Mouse (Mus musculus): ENCODE measurements around the gene Hoxd3.
A peak's percentile ranks its signal among the peaks of the same experiment; 100 is the strongest.

Hoxd3 gene

DNA sequence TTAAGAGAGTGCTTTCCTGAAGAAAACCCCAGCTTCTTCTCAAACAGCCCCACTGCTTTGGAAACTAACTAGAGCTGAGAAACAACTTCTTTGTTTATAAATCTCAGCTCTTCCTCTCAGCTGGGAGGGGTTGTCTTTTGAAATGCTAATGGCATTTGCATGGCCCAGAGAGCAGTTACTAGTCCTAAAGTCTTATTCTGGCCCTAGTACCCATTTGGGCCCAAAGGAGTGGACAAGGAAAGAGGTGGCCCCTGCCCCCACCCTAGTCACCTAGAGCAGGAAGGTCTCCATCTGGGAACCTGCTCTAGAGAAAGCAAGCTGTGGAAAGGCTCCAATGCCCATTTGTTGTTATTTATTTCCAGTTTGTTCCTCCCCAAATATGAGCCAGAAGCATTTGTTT lies 19.3 kb downstream of the Hoxd3 start:
- DNase-seq = no peak

DNA sequence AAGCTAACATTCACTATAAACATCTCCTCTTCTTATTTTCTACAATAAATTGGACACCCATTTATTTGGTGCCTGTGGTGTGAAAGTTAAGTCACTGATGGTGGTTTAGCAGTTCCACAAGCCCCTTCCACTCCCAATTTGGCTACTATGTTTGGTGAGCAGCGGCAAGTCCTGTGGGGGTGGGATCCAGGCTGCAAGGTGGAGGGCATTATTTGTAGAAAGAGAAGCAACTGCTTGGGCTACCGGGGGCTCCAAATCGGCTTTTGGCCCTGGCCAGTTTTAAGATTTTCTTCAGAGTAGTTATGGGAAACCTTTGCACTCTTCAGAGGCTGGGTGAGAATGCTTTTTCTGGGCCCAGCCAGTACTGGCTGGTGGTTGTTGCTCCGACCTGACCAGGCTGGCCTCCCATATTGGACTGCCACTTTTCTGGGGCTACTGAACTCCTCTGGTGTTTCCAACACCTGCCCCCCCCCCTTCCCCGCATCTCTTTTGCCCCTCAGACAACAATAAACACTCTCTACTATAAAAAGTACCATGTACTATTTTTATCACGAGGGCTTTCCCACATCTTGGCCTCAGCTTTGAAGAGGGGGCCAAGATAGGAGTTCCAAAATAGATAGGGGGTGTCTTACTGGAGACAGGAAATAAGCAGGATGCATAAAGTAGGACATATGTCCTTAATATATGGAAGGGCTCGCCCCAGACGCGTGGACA lies 20.2 kb downstream of the Hoxd3 start:
- DNase-seq = no peak

GRCm38 (mm10) chr2:74732513-74733316 lies 21.0 kb downstream of the Hoxd3 start:
- no peak for DNase-seq

- no peak for DNase-seq
Measured at GRCm38 (mm10) chr2:74733317-74733661, 21.6 kb downstream of the Hoxd3 start.

GRCm38 (mm10) chr2:74733765-74734164 lies 22.0 kb downstream of the Hoxd3 start:
- no peak for DNase-seq

- DNase-seq = no peak
Measured at GRCm38 (mm10) chr2:74734451-74734850, 22.7 kb downstream of the Hoxd3 start.

DNA sequence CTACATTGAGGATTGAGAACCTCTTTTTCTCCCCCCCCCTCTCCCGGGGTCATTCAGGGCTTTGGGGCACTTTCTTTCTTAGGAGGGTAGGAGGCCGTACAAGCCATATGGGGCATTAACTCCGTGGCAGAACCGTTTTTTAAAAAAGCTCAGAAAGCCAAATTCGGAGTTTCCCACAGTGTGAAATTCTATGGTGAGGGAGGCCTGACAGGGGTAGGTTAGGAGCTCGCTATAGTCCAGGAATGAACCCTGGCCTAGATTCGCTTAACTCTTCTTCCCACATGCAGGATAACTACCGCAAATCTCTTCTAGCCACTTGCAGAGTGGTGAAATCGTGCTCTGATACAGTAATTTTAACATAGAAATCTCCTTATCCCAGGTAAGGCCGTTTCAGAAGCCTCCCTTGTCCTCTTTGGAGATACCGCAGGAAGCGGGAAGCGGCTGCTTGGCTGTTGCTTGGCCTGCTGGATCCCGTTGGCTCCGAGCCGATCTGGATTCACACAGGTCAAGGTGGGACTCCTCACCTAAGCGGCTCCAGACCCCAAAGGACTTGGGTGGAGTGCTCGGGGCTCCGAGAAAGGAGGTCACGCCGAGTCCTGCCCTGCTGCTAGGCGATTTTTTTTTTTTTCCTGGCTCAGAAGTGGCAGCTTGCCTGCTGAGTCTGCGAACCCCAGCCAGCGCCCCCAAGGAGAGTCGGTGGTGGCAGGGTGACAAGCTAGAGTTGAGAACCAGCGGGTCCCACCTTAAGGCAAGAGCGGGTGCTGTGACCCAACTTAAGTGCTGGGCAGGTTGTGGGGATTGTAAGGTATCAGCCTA lies 23.5 kb downstream of the Hoxd3 start:
- DNase-seq = no peak

DNA sequence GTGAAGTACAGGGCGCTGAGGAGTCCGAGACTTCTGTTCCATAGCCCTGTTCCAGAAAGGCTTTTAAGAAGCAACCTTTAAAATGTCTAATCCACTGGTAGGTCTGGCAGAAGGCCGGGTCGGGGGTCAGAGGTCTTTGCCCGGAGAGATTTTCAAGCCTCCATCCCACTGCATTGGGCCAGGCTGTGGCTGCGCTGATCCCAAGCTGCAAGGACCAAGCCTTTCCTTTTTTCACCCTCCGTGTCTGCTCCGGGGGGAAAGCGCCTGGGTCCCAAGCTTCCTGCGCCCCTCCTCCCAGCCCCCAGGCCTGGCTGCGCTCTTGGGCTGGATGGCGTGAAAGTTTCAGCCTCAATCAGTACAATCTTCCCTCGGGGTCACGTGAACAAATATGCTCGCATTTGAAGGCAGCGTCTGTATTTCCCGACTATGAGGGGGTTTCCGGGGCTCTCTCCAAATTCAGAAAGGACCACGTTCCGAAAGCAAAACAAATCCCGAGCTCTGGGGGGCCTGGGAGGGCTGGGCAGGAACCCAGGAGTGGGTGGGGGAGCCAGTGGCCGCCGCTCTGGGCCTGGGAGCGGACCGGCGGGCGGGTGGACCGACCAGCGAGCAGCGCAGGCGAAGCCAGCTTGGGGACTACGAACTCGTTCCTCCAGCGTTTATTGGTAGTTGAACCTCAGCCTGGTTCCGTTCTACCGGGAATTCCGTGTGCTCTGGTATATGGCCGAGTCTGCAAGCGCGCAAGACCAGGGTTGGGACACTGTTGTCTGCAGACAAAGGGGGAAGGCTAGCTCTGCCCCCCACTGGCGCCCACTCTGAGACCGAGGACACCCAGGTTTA lies 24.3 kb downstream of the Hoxd3 start:
- DNase-seq = no peak

DNA sequence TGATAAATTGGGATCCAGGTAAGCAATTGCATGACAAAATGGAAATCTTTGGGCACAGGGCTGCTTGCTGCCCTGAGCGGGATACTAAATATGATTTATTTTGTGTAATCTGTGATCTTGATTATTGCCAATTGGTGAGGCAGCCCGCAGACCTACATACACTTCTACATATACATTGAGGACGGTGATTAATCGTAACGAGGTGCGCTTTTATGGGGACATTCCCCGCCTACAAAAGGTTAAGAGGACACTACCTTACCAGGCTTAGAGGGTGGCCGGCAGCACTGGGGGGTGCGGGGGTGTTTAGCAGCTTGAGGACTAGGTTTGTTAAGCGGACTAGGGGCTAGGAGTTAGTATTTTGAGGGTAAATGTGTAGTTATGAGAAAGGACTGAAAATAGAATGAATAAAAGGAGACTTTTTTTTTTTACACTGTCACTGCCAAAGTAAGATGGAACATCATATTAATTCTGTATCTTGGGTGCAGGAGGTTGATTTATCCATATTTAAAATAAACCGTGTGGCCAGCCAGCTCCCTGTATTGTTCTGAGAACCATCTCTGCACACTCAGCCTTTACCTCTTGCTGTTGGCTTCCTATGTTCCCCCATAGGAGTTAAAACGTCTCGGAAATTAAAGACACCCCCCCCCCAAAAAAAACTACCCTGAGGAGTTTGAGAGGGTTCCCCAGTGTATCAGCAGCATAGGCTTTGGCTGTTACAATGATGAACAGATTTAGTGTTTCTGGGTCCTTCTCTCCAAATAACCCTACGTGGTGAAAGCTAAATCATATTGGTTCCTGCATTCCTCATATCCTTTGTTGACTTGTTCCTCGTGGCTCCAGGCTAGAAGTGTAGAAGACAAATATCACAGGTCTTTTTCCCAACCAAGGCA lies 25.2 kb downstream of the Hoxd3 start:
- no peak for DNase-seq

DNA sequence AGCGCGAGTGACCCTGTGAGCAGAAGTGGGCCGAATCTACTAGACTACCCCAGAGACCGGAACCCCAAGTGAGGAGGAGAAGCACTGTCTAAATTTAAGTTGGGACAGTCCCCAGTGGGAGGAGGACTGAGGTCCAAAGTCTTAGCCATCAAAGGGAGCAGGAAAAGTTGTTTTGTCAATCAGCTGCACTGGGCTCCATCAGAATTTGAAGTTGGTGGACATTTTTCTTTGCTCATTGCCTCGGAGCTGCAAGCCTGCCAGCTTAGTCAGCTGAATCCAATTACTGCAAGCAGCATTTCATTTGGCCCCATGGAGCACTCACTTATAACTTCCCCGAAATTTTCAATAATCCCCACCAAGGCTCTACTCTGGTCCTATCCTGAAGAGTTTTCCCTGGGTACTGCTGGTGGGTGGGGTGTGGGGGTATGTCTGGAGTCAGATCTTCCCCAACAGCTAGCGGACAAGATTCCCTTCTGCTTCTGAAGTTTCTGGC lies 25.9 kb downstream of the Hoxd3 start:
- DNase-seq = no peak

DNA sequence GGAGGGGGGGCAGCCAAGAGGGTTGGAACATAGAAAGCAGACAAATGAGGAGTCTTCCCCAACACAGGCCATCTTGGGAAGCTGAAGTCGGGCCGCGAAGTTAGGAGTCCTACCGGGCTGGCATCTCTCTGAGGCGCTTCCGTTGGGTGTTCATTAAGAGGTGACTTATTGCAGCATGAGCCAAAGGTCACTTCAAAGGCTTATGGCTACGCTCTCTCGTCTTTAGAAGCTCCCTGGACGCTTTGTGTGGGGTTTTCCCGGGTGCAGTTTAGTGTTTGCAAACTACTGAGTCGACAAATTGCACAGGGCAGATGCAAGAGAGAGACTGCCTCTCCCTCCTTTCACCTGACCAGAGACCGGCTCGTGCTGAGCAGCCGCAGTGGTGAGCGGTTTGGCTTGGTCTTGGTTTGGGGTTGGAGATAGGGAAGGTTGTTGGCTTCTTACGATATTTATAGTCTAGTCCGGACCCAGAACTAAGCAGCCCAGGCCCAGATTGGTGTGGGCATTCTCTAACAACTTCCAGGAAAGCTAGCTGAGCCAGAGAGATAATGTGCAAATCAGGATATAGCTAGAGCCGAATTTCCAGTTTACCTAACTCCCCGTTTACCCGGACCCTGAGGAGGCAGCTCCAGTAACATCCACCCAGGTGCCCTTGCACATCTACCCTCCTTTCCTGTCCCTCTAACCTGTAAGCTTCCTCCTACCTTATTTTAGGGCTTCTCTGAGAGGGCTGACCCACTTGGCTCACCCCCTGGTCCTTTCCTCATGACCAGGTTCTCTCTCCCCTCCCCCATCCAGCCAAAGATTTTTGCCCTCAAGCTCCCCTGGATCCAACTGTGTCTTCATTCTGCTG lies 27.1 kb downstream of the Hoxd3 start:
- peak in 1 of 2 experiments; percentile 50 for DNase-seq

GRCm38 (mm10) chr2:74739476-74739800 lies 27.7 kb downstream of the Hoxd3 start:
- no peak for DNase-seq

DNA sequence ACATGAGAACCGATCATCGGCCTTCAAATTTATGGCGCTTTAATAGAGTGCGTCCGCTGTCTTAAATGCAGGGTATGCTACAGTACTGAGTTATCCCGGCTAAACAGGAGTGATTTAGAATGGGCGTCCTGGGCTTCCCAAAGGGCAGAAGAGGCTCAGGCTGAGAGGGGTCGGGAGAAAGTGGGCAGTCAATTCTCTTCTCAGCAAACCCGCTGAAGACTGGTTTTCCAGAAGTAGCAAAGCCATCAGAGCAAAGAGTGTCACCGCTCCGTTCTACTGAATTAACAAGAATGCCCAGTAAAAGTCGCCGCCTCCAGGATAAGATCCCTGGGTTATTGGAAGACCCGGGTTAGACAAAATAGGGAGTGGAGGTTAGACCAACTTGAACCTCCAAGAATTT lies 28.1 kb downstream of the Hoxd3 start:
- no peak for DNase-seq

DNA sequence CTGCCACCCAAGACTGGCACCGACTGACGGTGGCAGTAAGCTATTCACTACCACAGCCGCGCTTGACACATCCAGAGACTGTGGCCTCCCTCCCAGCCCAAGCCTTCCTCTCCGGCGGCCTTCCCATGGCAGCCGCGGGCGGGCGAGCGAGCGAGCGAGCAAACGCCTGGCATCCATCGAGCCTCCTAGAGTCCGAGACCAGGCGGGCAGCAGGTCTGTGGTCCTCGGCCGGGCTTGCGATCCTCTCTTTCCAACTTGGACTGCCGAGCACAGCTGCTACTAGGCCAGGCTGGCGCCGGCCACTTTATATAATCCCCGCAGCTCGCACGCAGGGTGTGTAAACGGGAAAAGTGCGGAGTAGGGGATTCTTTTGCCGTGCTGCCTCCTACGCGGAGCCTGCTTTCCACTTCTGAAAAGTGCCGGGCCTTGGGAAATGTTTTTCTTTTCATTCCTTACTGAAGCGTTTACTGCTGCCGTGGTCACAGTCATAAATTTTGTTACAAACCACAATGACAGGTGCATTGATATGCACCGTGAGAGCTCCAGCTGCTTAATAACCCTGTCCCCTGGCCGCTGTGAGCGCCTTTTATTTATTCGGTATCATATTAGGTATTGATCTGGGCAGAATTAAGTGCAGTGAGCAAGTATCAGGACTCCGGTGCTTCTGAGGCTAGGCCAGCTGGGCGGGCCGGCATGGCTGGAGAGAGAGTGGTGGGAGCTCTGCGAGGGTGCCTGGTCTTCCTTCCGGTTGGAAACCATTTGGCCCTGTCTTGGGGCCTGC lies 28.8 kb downstream of the Hoxd3 start:
- peak in 1 of 2 experiments; percentile 57 for DNase-seq

GRCm38 (mm10) chr2:74741252-74741978 lies 29.7 kb downstream of the Hoxd3 start:
- no peak for DNase-seq

DNA sequence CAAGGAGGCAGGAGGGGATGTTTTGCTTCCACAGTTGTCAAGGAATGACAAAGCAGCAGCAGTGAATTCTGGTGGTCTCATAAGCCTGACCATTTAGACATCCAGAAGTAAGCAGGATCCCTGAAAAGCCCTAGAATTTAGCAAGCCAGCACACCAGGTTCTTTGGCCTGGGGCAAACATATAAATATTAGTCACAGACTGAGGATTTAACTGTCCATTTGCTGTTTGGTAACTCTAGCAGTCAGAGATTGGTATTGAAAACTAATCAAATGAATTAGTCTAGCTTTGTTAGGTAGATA lies 30.2 kb downstream of the Hoxd3 start:
- no peak for DNase-seq

- DNase-seq = no peak
Measured at GRCm38 (mm10) chr2:74745540-74746297, 34.0 kb downstream of the Hoxd3 start.

- no peak for DNase-seq
Measured at GRCm38 (mm10) chr2:74746298-74746921, 34.7 kb downstream of the Hoxd3 start.
